Mouse (Mus musculus) midbrain, embryonic 10.5 days (tissue): Measurements from ENCODE around the gene Lrrfip1. TPM values are rescaled to one million over a fixed set of nuclear protein-coding genes. Genes with fewer than 3 reads are reported as not detected.

Experiments used
- DNase-seq: peaks from one replicate; pipeline ENCODE4 v3.0.0-alpha.2; 2017; ENCODE audit warnings: low spot score
- H3K27ac ChIP-seq: fragments of 300-500 bp; sonication (generic); replicated peaks from 2 replicates; pipeline ENCODE4 v1.5.1; 2016; ENCODE audit warnings: mild to moderate bottlenecking
- H3K27me3 ChIP-seq: fragments of 300-500 bp; sonication (generic); 2 replicates; pipeline ENCODE4 v1.6.1; 2016; ENCODE audit warnings: low read depth, mild to moderate bottlenecking; ENCODE audit not compliant: poor library complexity, severe bottlenecking
- H3K36me3 ChIP-seq: fragments of 300-500 bp; sonication (generic); 2 replicates; pipeline ENCODE4 v1.6.1; 2016; ENCODE audit warnings: mild to moderate bottlenecking, moderate library complexity
- H3K4me1 ChIP-seq: fragments of 300-500 bp; sonication (generic); 2 replicates; pipeline ENCODE4 v1.6.1; 2016
- H3K4me3 ChIP-seq: fragments of 300-500 bp; sonication (generic); 2 replicates; pipeline ENCODE4 v1.5.1; 2016; ENCODE audit warnings: mild to moderate bottlenecking, moderate library complexity
- H3K9me3 ChIP-seq: fragments of 300-500 bp; sonication (generic); replicated peaks from 2 replicates; pipeline ENCODE4 v1.6.1; 2016; ENCODE audit warnings: mild to moderate bottlenecking
- WGBS: fragments of 180-500 bp; shearing (Covaris S2); methylation state at CpG from one replicate; pipeline ENCODE4 v1.1.7; 2016; 5-methylcytosine and 5-hydroxymethylcytosine counted together
- polyA plus RNA-seq: library from polyadenylated mRNA; unstranded; fragments of >200 nt; fragmentation: Nextera tagmentation; extraction: Ambion mirVana; gene quantifications from 2 replicates; pipeline ENCODE4 v1.2.1, GENCODE M21; 2016

Lrrfip1 gene
- polyA plus RNA-seq, 1 experiment from 2014 or later, result 22.2 TPM

DNA sequence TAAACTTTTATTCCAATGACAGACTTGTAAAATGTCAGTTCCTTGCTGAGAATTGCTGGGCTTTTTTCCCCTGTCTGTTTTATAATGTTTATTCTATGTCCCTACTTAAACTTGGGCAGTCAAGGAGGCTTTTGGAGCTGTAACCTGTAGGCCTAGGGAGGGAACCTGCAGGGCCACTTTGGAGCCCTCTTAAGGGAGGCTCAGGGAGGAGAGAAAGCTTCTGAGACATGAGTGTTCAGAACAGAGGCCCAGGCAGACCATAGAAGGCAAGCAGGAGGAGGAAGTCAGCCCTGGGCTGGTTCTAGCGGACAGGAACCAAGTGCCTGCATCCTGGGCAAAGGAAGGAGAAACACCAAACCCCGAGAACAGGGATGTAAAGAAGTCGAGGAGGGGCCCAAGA is 56.3 kb downstream of the Lrrfip1 start:
- 78% methylated on average over 3 of the region's 3 CpGs for WGBS
- Histone ChIP-seq H3K4me1 (peaks cover 43% of the 10 kb centered on the region), H3K27me3 (peaks cover 36% of the 10 kb centered on the region), H3K9me3 (no peaks in the 10 kb centered on the region), H3K4me3 (no peak overlapping the region), H3K27ac (no peak overlapping the region), H3K36me3 (no peaks in the 10 kb centered on the region)
- no peak for DNase-seq

DNA sequence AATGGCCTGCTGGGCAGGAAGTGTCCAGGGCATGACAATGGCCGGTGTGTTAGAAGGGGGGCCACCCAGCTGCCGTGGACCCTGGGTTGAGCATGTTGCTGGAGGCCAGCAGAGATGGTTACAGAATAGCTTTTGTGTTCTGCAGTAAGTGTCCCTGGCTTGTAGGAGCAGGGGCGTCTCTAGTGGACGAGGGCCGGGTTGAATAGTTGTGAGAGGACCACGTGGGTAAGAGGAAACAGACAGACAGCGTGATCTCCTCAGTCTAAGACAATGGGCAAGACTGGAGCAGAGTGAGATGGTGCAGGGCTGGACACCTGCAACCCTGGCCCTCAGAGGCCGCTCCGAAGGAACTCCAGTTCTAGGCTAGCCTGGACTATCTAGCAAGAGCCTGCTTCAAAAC is 57.2 kb downstream of the Lrrfip1 start:
- Histone ChIP-seq H3K4me3 (no peak overlapping the region), H3K27me3 (peaks cover 36% of the 10 kb centered on the region), H3K27ac (no peak overlapping the region), H3K36me3 (no peaks in the 10 kb centered on the region), H3K9me3 (no peaks in the 10 kb centered on the region), H3K4me1 (peaks cover 43% of the 10 kb centered on the region)
- DNase-seq, result no peak
- 84% methylated on average over 9 of the region's 9 CpGs for WGBS

DNA sequence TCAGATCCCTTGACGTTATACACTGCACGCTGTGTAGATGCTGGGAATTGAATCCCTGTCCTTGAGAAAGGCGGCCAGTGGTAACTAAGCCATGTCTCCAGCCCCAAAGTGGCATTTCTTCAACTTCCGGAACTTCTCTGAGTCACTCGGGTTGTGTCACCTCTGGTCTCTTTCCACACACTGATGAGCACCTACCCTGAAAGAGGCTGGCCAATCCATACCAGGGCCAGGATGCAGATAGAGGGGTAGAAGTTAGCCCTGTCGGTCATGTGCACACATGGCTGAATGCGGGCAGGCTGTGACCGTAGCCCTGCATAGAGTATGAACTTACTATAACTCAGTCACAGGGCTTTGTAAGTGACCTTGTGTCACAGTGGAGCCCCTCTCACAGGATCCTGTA is 57.9 kb downstream of the Lrrfip1 start:
- no peak for DNase-seq
- Histone ChIP-seq H3K9me3 (no peaks in the 10 kb centered on the region), H3K36me3 (no peaks in the 10 kb centered on the region), H3K27ac (no peak overlapping the region), H3K4me3 (no peak overlapping the region), H3K4me1 (peaks cover 43% of the 10 kb centered on the region), H3K27me3 (peaks cover 32% of the 10 kb centered on the region)
- 91% methylated on average over 8 of the region's 8 CpGs for WGBS

DNA sequence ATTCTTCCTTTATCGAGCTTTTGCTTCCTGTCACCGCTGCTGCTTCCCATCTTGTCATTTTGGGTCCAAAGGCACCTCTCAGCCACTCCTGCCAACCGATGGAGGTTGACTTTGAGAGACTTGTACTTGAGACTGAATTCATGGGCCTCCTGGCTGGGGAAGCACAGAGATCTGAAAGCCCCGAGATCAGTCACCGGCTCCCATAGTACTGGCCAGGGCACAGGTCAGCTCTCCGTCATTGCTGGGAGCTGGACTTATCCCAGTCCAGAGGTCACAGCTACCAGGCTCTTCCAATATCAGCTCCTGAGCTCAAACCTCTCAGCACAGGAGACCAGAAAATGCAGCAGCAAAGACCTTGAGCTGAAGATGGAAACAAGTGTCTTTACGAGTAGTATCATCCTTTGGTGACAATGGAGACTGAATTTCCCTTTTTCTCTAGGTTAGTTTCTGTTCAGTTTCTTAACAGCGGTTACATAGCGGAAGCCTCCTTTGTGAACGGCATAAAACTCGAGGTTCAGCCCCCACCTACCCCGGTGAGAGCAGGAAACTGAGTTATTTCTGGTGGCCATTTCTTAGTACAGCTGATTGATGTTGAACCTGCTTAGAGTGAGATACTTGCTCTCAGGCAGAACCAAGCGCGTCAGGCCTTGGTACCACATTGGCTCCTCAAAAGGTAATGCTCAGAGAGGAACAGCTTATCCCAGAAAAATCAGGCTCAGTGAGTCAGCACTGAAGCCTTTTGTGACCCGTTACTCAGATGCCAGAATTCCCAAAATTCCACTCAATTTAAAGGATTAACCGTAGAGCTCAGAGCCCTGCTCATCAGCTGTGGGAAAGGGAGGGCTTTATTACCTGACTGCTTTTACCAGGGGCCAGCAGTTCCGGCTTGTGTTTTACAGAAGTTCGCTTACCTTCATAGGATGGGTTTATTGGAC is 59.0 kb downstream of the Lrrfip1 start:
- H3K4me1 ChIP-seq, result peaks cover 48% of the 10 kb centered on the region
- H3K9me3 ChIP-seq, result no peaks in the 10 kb centered on the region
- no peak for DNase-seq
- H3K27ac ChIP-seq, result no peak overlapping the region; the same call in 1 of the 2 replicates
- 75% methylated on average over 18 of the region's 18 CpGs for WGBS
- H3K27me3 ChIP-seq, result peaks cover 21% of the 10 kb centered on the region
- no peak overlapping the region for H3K4me3 ChIP-seq
- H3K36me3 ChIP-seq, result no peaks in the 10 kb centered on the region

DNA sequence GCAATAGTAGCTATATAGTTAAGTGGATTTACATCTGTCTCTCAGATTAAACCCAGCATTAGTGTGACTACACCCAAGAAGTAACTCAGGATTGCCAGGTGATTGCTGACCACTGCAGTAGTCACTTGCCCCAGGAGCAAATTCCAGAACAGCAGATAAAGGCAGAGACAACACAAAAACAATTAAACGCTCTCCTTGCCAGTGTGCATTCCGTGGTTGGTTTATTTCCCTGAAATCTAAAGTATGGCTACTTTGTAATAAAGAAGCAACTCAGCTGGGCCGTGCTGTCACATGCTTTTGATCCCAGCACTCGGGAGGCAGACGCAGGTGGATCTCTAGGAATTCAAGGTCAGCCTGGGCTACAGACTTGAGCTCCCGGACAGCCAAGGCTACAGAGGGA is 59.7 kb downstream of the Lrrfip1 start:
- Histone ChIP-seq H3K4me1 (peaks cover 47% of the 10 kb centered on the region), H3K27me3 (peaks cover 20% of the 10 kb centered on the region), H3K4me3 (no peak overlapping the region), H3K36me3 (no peaks in the 10 kb centered on the region), H3K27ac (no peak overlapping the region), H3K9me3 (no peaks in the 10 kb centered on the region)
- 82% methylated on average over 6 of the region's 6 CpGs for WGBS
- no peak for DNase-seq

DNA sequence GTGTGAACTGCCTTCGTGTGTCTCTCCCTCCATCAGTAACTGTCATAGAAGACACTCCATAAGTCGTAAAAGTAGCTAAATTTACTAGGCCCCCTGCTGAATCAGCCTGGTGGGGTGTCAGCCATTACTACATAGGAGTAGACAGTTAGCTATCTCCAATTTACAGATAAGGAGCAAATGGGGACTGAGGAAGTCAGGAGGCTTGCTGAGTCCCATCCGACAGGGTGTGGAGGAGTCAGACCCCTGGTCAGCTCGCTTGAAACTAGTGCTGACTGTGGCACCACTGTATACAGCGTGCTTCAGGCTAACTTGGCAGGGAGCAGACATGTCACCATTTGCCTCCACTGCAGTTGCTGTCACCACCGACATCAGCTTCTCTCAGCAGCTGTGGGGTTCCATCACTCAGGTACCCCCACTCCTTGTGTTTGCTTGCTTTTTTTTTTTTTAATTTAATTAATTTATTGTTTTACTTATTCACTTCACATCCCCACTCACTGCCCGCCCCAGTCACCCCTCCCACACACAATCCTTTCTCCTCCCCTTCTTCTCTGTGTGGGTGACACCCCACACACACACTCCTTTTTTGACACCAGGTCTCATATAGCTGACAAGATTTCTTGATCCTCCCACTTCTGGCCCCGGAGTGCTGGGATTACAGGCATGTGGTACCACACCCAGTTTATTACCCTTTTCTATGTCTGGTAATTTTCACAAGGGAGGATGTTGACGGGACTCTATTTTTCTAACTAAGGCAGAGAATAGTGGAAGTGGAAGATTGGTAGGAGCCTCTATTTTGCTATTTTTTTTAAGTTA is 61.5 kb downstream of the Lrrfip1 start:
- DNase-seq, result no peak
- no peaks in the 10 kb centered on the region for H3K9me3 ChIP-seq
- no peak overlapping the region for H3K4me3 ChIP-seq
- H3K27ac ChIP-seq, result no peak overlapping the region
- H3K36me3 ChIP-seq, result no peaks in the 10 kb centered on the region
- H3K27me3 ChIP-seq, result 0 out of 2 replicates have a peak, but pooled peaks cover 2% of the 10 kb centered on the region
- peaks cover 36% of the 10 kb centered on the region for H3K4me1 ChIP-seq
- 86% methylated on average over 9 of the region's 9 CpGs for WGBS

DNA sequence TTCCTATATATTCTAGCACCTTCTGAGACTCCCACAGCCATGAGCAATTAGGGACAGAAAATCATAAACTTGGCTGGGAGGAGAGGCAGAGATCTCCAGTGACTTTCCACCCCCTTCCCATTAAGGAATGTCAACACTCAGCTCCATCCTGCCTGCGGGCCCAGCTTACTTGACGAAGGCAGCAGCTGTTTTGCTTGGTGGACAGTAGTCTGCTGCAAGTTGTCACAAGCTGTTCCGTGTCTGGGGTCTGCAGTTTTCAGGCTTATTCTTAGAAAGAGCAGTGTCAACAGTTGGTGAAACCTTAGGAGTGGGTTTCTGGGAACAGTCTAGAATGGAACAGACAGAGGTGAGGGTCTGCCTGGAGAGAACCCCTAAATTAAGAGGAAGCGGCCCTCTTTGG is 62.6 kb downstream of the Lrrfip1 start:
- Histone ChIP-seq H3K4me3 (no peak overlapping the region), H3K27me3 (no peaks in the 10 kb centered on the region), H3K4me1 (peaks cover 32% of the 10 kb centered on the region), H3K9me3 (no peaks in the 10 kb centered on the region), H3K36me3 (no peaks in the 10 kb centered on the region), H3K27ac (no peak overlapping the region)
- no peak for DNase-seq
- WGBS, result 84% methylated on average over 4 of the region's 4 CpGs

DNA sequence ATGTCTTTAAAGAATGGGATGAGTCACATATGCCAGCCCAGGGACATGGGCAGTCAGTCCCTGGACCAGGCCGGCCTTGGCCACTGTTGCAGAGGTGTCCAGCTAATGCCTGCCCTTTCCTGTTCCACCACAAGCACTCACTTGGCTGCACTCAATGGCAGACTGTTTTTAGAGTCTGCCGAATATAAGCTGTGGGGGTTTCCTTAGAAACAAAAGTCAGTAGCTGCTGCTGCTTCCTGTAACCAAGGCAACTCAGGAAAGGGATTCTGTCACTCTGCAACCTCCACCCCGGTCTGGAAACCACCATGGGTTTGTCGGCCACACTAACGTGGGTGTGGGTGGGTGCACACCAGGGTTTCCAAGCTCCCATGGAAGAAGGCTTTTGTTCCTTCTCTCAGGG is 63.8 kb downstream of the Lrrfip1 start:
- Histone ChIP-seq H3K27me3 (no peaks in the 10 kb centered on the region), H3K4me3 (no peak overlapping the region), H3K36me3 (no peaks in the 10 kb centered on the region), H3K27ac (peak overlapping the region; percentile 42; the same call in 1 of the 2 replicates), H3K4me1 (peaks cover 22% of the 10 kb centered on the region), H3K9me3 (no peaks in the 10 kb centered on the region)
- WGBS, result 49% methylated on average over 5 of the region's 5 CpGs
- DNase-seq, result no peak

DNA sequence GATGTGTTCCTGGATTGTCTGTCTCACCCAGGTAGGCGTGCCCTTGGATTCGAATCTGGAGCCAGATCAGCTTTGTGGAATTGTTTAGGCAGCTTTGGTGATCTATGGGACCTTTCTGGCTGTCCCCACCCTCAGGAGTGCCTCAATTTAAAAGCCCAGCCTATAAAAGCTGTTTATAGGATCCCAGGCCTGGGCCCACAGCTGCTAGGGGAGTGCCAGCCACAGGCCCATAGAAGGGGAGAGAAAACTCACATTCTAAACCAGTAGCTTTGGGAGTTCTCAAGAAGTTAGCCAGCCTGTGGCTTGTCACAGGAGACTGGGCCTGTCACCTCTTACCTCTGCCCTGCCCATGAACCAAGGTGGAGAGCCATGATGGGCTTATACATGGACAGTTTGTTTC is 65.5 kb downstream of the Lrrfip1 start:
- H3K9me3 ChIP-seq, result no peaks in the 10 kb centered on the region
- H3K4me3 ChIP-seq, result no peak overlapping the region
- no peaks in the 10 kb centered on the region for H3K36me3 ChIP-seq
- no peak overlapping the region for H3K27ac ChIP-seq
- no peak for DNase-seq
- H3K27me3 ChIP-seq, result no peaks in the 10 kb centered on the region
- 90% methylated on average over 2 of the region's 2 CpGs for WGBS
- peaks cover 17% of the 10 kb centered on the region for H3K4me1 ChIP-seq

DNA sequence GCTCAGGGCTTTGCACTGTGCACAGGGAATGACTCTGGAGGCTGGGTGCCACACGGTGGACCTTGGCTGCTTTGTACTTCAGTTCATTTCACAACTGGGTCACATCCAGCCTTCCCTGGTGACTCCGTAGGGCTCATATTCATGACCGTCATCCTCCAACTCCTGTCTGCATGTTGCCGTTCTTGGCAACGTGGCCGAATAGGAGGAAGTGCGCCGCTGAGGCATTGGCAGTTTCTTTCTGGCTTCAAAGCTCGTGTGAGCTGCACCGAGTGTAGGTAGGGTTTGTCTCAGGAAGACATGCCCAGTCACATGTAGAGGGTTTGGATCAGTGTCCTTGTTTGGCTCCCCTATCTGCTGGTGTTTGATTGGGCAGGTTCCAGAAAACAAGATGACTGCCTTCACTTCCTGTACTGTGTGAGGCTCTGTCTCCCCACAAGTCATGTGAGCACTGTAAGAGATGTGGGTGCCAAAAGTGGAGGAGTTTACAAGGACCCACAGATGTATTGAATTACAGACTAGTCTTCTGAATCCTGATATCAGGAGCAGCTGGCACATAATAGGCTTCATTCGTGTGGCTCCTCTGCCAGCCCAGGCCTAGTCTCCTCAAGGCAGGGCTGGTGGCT is 66.5 kb downstream of the Lrrfip1 start:
- no peak for DNase-seq
- Histone ChIP-seq H3K4me1 (peaks cover 17% of the 10 kb centered on the region), H3K4me3 (no peak overlapping the region), H3K36me3 (no peaks in the 10 kb centered on the region), H3K27me3 (no peaks in the 10 kb centered on the region), H3K27ac (no peak overlapping the region), H3K9me3 (no peaks in the 10 kb centered on the region)
- WGBS, result 93% methylated on average over 11 of the region's 11 CpGs

DNA sequence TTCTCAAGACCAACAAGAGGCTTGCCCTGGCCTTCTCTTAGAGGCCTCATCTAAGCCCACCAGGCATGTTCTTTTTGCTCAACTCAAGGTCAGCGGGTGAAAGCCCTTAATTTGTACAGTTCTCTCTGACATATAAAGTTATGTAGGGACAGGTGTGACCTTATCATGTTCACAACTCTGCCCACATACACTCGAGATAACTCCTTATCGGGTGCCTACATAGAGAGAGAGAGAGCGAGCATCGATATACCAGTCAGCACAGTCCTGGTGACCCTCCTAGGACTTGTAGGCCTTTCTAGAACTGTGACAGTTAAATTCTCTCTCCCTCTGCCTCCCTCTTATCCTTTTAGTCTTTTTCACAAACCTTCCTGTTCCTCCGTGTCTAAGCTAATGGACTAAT is 67.5 kb downstream of the Lrrfip1 start:
- Histone ChIP-seq H3K36me3 (no peaks in the 10 kb centered on the region), H3K9me3 (no peaks in the 10 kb centered on the region), H3K4me3 (no peak overlapping the region), H3K4me1 (peaks cover 17% of the 10 kb centered on the region), H3K27me3 (no peaks in the 10 kb centered on the region), H3K27ac (no peak overlapping the region)
- WGBS, result 92% methylated on average over 6 of the region's 6 CpGs
- DNase-seq, result no peak

DNA sequence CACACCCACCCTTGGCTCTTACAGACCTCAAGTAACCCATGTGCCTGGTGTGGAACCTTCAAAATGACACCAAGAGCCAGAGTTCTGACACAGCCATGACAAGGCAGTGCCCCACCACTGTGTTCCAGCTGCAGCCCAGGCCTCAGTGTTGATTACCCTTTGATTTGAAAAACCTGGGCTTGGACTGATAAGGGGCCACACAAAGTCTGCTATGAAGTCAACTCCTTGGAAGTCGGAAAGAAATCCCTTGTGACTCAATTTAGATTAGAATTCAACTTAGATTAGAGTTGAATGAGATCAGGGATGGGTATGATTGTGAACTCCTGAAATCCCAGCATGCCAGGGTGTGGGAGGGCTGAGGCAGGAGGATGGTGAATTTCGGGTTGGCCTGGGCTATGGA is 68.1 kb downstream of the Lrrfip1 start:
- H3K9me3 ChIP-seq, result no peaks in the 10 kb centered on the region
- no peaks in the 10 kb centered on the region for H3K27me3 ChIP-seq
- H3K4me3 ChIP-seq, result no peak overlapping the region
- WGBS, result 93% methylated on average over 2 of the region's 2 CpGs
- peaks cover 16% of the 10 kb centered on the region for H3K4me1 ChIP-seq
- no peak overlapping the region for H3K27ac ChIP-seq
- no peak for DNase-seq
- H3K36me3 ChIP-seq, result no peaks in the 10 kb centered on the region
